Mouse (Mus musculus) embryo, embryonic 9.5 days (tissue): Measurements from ENCODE around the gene Pop5.

Experiments
- DNase-seq: peaks from one replicate; pipeline ENCODE4 v3.0.0-alpha.2; 2017; ENCODE audit errors: extremely low spot score

Pop5 gene

GRCm38 (mm10) chr5:115262502-115263291 lies 27.1 kb downstream of the Pop5 start:
- DNase-seq = no peak

DNA sequence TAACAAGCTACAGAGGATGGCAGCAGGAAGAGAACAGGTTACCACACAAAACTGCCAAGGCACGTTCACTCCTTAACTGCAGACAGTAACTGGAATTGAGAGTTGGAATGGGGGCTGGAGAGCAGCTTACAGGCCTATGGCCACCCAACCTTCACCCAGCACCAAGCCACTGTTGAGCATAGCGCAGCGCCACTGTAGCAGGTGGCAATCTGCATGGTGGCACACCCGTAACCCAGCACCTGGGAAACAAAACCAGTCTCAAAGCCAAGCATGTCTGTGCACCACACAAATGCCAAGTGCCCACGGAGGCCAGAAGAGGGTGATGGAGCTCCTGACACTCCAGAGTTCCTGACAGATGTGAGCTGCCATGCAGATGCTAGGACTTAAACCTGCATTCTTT lies 30.7 kb downstream of the Pop5 start:
- DNase-seq = no peak

GRCm38 (mm10) chr5:115266787-115267468 lies 31.3 kb downstream of the Pop5 start:
- DNase-seq = no peak

DNA sequence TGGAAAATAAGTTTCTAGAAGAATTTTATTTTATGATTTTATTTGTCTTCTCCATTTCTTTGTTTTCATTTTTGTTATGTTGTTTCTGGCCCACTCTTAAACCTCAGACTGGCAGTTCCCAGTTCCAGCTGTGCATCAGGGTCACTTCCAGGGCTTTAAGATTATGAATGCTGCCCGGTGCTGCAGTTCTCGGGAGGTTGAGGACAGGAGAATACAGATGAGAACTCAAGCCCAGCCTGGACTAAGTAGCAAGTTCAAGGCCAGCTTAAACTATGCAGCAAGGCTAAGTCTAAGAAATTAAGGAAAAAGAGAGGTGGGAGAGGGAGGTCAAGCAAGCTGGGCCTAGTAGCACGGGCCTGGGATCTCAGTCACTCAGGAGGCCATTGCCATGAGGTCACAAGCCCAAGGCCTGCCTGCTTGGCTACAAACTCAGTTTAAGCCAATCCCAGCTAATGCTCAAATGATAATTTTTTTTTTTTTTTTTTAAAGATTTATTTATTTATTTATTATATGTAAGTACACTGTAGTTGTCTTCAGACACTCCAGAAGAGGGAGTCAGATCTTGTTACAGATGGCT lies 31.9 kb downstream of the Pop5 start:
- no peak for DNase-seq

DNA sequence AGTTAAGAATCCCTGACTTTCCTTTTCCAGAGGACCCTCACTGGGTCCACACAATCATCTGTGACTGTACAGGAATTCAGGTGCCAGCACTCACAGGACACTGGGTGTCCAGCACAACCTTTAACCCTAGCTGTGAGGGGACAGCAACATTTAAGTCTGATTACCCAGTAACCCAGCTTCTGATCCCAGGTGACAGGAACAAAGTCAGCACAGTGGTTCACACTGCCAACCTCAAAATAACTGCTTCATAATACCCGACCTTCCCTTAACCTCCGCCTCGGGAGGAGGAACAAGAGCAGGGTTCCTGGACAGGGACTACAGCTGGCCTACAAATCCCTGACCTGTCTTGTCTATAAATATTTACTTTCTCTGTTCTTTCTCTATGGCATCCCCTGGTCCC lies 32.6 kb downstream of the Pop5 start:
- DNase-seq = no peak

DNA sequence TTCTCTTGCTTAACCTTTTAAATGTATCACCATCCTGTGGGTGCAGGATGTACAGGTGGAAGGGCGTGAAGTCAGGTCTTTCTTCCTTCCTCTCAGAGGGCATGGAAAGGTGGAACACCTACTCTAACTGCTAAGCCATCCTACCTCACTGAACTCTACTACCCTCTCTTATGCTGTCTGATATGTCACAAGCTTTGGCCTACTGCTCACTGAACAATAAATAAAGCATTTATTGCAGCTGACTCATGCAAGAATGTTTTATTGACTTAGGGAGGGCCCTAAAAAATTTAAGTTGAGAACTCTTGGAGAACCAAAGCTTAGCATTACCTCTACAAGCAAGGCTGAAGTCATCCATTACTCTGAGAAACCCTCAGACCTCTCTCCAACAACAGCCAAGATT lies 34.3 kb downstream of the Pop5 start:
- no peak for DNase-seq

DNA sequence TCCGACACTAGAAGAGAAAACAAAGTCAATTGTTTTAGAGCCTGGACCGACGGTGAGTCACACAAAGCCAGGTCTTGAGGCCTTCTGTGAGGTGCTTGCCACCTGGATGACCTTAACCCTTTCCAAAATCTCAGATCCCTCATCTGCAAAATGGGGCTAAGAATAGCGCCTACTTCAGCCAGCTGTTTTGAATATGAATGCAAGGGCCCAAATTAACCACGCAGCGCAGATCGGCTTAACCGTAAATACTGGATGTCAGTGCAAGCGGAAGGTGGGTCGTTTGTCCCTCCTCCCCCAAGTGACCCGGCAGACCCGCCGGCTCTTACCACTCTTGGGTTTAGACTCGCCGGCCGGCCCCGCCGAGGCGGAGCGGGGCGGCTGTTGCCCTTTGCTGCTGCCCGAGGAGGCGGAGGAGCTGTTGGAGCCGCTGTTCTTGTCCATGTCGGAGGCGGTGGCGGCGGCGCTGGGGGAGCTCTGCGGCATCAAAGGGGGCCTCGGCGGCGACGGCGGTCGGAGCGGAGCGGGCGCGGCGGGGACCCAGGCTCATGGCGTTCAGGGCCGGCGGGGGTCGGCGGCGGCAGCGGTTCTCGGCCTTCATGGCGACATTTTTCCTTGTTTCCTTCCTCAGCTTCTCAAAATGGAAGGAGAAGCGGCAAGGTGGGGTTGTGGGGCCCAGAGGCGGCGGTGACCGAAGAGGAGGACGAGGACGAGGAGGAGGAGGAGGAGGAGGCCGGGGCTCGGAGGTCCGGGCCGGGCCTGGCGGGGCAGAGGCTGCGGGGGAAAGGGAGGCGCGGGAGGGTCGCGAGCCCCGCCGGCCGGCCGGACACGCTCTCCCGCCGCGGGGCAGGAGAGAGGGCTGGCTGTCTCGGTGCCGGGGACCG lies 36.5 kb downstream of the Pop5 start:
- peak; percentile 61 for DNase-seq

GRCm38 (mm10) chr5:115272812-115273548 lies 37.3 kb downstream of the Pop5 start, which contains the start of gene Rnf10:
Gene Rnf10, minus strand, starts transcription at chr5:115272898.
- peak; percentile 99 for DNase-seq

DNA sequence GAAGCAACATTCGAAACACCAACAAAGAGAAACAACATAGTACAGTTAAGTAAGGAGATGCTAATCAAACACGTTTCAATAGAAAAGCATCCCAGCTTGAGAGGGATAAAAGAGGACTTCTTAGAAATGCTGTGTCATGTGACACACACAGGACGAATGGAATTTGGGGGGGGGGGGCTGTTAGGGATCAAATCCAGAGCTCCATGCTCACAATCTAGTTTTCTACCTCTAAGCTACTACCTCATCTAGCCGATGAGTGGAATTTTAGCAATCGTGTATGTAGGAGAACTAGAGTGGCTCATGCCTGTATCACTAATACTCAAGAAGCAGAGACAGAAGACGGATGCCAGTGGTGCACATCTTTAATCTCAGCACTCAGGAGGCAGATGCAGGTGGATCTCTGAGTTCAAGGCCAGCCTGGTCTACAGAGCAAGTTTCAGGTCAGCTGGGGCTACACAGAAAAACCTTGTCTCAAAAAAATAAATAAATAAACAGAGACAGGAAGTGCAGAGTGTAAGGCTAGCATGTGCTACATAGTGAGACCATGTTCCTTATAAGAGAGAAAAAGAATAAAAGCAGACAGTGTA lies 38.0 kb downstream of the Pop5 start:
- no peak for DNase-seq

GRCm38 (mm10) chr5:115274353-115274752 lies 38.7 kb downstream of the Pop5 start:
- DNase-seq = no peak

- DNase-seq = no peak
These were observed 39.1 kb downstream of the Pop5 start for GRCm38 (mm10) chr5:115274771-115275170.

GRCm38 (mm10) chr5:115275998-115276397 lies 40.4 kb downstream of the Pop5 start:
- peak; percentile 51 for DNase-seq

- no peak for DNase-seq
These were observed 42.4 kb downstream of the Pop5 start for GRCm38 (mm10) chr5:115278053-115278452.

DNA sequence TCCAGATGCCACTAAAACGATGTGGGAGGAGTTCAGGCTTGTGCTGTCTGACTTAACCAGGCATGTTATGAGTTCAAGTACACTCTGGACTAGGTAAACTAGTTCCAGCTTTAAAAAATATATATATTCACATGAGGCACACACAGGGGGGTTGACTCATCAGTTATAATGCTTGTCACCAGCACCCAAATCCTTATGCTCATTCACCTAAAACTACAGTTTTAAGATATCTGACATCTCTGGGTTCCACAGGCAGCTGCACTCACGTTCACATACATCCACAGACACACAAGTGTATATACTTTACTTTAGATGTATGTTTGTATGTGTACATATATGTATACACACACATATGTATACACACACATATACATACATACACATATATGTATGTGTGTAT lies 43.1 kb downstream of the Pop5 start:
- no peak for DNase-seq

GRCm38 (mm10) chr5:115279226-115280049 lies 43.8 kb downstream of the Pop5 start, which contains the start of gene Coq5:
Gene Coq5, plus strand, starts transcription at chr5:115279666.
- DNase-seq = peak; percentile 85

GRCm38 (mm10) chr5:115280050-115280687 lies 44.5 kb downstream of the Pop5 start:
- DNase-seq = no peak

DNA sequence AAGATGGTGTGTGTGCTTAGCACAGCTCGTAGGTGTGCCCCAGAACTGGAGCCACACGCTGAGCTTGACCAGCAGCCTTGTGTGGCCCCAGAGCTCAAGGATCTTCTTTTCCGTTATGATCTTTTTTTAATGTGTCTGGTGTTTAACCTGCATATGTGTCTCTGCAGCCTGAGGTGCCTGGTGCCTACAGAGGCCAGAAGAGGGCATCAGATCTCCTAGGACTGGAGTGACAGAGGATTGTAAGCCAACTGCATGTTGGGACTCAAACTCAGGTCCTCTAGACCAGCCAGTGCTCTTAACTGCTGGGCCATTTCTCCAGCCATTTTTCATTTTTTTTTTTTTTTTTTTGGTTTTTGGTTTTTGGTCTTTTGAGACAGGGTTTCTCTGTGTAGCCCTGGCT lies 49.1 kb downstream of the Pop5 start:
- no peak for DNase-seq

GRCm38 (mm10) chr5:115294173-115294572 lies 58.5 kb downstream of the Pop5 start:
- DNase-seq = no peak
